Mouse (Mus musculus) mouse embryonic stem cell (cell line): ENCODE results near the gene Olfr1462.

Experiments
- in situ Hi-C, 2 experiments: fragments of 300-500 bp; cut with MboI; formaldehyde crosslinking; loops; 1 replicate in 1 of 2; 3 replicates in 1 of 2; pipeline ENCODE4 v1.14.3; 2019 to 2020; ENCODE audit warnings: low sequenced_read_pairs in 2 of 2, low pct_unique_long_range_greater_than_20kb in 1 of 2, mixed read lengths in 1 of 2; ENCODE audit not compliant: unreplicated experiment in 1 of 2

Gene Olfr1462

GRCm38 (mm10) chr19:13185434-13185833, at the start of gene Olfr1462:
Gene Olfr1462, plus strand, starts transcription at chr19:13185734.
- in situ Hi-C loops: no loop called here

DNA sequence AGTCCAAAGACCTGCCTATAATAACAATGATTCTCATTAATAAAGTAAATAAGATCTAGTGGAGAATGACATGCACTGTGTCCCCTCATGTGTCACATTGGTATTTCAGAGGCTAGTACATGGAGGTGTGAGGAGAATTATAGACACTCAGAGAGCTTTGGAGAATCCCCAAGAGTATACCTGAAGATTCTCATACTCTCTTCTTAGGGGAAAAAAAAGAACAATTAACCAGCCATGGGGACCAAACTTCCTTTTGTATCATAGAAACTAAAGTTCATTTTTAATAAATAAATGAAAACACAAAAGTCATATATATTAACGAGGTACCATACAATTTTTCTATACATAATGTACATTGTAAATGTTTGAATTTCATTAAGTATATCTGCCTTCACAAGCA, 36.1 kb upstream of the Olfr1462 start, which contains the start of gene Olfr1459:
Gene Olfr1459 (minus strand): TSS at position 101 of the 400 bp plus-strand sequence.
- in situ Hi-C loops: no loop called here

DNA sequence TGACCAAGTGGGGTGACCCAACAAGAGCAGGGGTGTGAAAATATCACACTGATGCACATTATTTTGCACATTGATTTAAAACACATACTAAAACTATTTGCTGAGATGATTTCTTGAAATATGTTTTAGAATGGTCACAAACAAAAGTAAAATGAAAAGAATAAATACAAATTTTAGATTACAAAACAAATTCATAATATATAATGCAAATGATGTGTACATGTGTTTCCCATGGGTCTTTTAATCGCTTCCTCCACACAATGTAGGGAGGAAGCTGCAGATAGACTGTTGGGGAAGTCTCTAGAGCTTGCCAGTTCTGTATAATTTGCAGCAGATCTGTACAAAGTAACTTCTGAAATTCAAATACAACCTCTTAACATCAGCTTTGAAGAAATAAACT, 22.8 kb upstream of the Olfr1462 start, which contains the start of gene Olfr1461:
Gene Olfr1461 (plus strand): TSS at position 301 of the 400 bp plus-strand sequence.
- in situ Hi-C loops: no loop called here

- in situ Hi-C loops: no loop called here
Observed at GRCm38 (mm10) chr19:13221666-13222065, 36.1 kb downstream of the Olfr1462 start.

GRCm38 (mm10) chr19:13231028-13231427, 45.5 kb downstream of the Olfr1462 start, which contains the start of gene Olfr1463:
Gene Olfr1463, plus strand, starts transcription at chr19:13231328.
- in situ Hi-C loops: no loop called here
